Mouse (Mus musculus) midbrain, embryonic 14.5 days (tissue): Measurements from ENCODE around the gene Tm9sf3. TPM values are rescaled to one million over a fixed set of nuclear protein-coding genes. Genes with fewer than 3 reads are reported as not detected.
A peak's percentile ranks its signal among the peaks of the same experiment; 100 is the strongest.
"Not testable (repeated sequence)": the region's sequence is repeated elsewhere in the genome, so short reads cannot be mapped to it uniquely, and the experiment has no call there.

ENCODE experiments used
- ATAC-seq: fragments of 200-750 bp; cut with Nextera tagmentation; 2 replicates; pipeline ENCODE4 v1.8.0; 2017; ENCODE audit warnings: moderate number of reproducible peaks, moderate library complexity; ENCODE audit not compliant: low FRiP score, low TSS enrichment
- DNase-seq: peaks from one replicate; pipeline ENCODE4 v3.0.0-alpha.2; 2015
- H3K27ac ChIP-seq: fragments of 300-500 bp; sonication (generic); replicated peaks from 2 replicates; pipeline ENCODE4 v1.5.1; 2014; ENCODE audit warnings: mild to moderate bottlenecking, low read depth, low read length, moderate library complexity
- H3K27me3 ChIP-seq: fragments of 300-500 bp; sonication (generic); 2 replicates; pipeline ENCODE4 v1.6.1; 2014; ENCODE audit warnings: low read length, control low read depth, mixed read lengths; ENCODE audit not compliant: control insufficient read depth, insufficient read depth
- H3K36me3 ChIP-seq: fragments of 300-500 bp; sonication (generic); 2 replicates; pipeline ENCODE4 v1.6.1; 2014; ENCODE audit warnings: low read length, control low read depth; ENCODE audit not compliant: control insufficient read depth, insufficient read depth
- H3K4me1 ChIP-seq: fragments of 300-500 bp; sonication (generic); 2 replicates; pipeline ENCODE4 v1.6.1; 2014; ENCODE audit warnings: mild to moderate bottlenecking, antibody characterized with exemption, low read length, control low read depth; ENCODE audit not compliant: control insufficient read depth, insufficient read depth
- H3K4me2 ChIP-seq: fragments of 300-500 bp; sonication (generic); 2 replicates; pipeline ENCODE4 v1.6.1; 2014; ENCODE audit warnings: mild to moderate bottlenecking, low read length, moderate library complexity
- H3K4me3 ChIP-seq: fragments of 300-500 bp; sonication (generic); replicated peaks from 2 replicates; pipeline ENCODE4 v1.5.1; 2014; ENCODE audit warnings: low read depth, low read length
- H3K9ac ChIP-seq: fragments of 300-500 bp; sonication (generic); replicated peaks from 2 replicates; pipeline ENCODE4 v1.6.1; 2014; ENCODE audit warnings: mild to moderate bottlenecking, low read length, moderate library complexity
- H3K9me3 ChIP-seq: fragments of 300-500 bp; sonication (generic); 2 replicates; pipeline ENCODE4 v1.6.1; 2016; ENCODE audit warnings: low read length, control low read depth, mixed read lengths; ENCODE audit not compliant: control insufficient read depth
- WGBS: fragments of 180-500 bp; shearing (Covaris S2); extraction: QIAGEN DNeasy Blood & Tissue Kit; methylation state at CpG from one replicate; pipeline ENCODE4 v1.1.7; 2014; 5-methylcytosine and 5-hydroxymethylcytosine counted together
- polyA plus RNA-seq: library from polyadenylated mRNA; unstranded; fragments of >200 nt; fragmentation: Nextera tagmentation; extraction: Ambion mirVana; gene quantifications from 2 replicates; pipeline ENCODE4 v1.2.1, GENCODE M21; 2014

Gene Tm9sf3
- 74.4 and 112 TPM in 2 replicates for polyA plus RNA-seq

DNA sequence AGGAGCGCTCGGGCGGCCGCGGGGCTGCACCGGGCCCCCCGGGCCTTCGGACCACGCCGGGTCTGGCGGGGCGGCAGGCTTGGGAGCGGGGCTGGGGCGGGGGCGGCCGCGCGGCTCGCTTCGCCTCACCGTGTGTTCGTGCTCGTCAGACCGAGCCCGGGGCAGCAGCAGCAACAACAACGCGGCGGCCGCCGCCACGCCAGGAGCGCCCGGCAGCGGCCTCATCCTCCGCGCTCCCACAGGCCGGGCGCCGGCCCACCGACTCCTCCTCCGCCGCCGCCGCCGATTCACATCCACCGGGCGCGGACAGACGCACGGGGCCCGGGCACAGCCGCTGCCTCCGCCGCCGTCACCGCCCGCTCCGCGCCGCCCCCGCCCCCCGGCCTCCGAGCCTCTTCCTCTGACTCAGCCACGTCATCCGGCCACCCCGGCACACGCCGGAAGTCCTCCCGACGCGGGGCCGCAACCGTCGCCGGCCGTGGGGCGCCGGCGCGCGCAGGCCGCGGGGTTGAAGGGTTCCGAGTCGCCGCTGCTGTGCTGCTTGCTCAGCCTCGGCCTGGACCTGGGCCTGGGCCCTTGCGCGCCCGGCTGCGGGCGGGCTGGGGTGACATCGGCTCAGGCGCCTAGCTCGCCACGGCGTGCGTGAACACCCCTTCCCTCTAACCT lies at the start of gene Tm9sf3:
Gene Tm9sf3 (minus strand): TSS at position 368 of the 666 bp plus-strand sequence.
- ATAC-seq, result peak; percentile 92
- no peaks in the 10 kb centered on the region for H3K36me3 ChIP-seq
- H3K4me2 ChIP-seq, result peak within 1 kb of the TSS; percentile 86
- peak; percentile 94 for DNase-seq
- H3K9me3 ChIP-seq, result no peaks in the 10 kb centered on the region
- H3K27ac ChIP-seq, result peak within 1 kb of the TSS; percentile 97
- H3K4me3 ChIP-seq, result peak within 1 kb of the TSS; percentile 93
- peak within 1 kb of the TSS; percentile 95 for H3K9ac ChIP-seq
- H3K27me3 ChIP-seq, result no peaks in the 10 kb centered on the region
- peaks cover 26% of the 10 kb centered on the region for H3K4me1 ChIP-seq
- under 1% methylated on average over 91 of the region's 98 CpGs for WGBS

DNA sequence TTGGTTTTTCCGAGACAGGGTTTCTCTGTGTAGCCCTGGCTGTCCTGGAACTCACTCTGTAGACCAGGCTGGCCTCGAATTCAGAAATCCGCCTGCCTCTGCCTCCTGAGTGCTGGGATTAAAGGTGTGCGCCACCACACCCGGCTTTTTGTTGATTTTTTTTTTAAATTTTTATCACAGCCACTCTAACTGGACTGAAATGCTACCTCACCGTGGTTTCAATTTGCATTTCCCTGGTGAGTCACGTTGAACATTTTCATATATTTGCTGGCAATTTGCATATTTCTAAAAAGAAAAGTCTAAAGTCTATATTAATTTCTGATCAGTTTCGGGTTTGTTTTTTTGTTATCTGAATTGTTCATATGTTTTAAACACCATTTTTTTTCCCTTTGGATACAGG lies 48.8 kb upstream of the Tm9sf3 start:
- H3K4me3 ChIP-seq, ATAC-seq, H3K27me3 ChIP-seq, H3K9ac ChIP-seq, H3K4me1 ChIP-seq, H3K36me3 ChIP-seq, H3K9me3 ChIP-seq, H3K27ac ChIP-seq, H3K4me2 ChIP-seq, DNase-seq: not testable (repeated sequence)
- WGBS, result 86% methylated on average over 8 of the region's 8 CpGs

DNA sequence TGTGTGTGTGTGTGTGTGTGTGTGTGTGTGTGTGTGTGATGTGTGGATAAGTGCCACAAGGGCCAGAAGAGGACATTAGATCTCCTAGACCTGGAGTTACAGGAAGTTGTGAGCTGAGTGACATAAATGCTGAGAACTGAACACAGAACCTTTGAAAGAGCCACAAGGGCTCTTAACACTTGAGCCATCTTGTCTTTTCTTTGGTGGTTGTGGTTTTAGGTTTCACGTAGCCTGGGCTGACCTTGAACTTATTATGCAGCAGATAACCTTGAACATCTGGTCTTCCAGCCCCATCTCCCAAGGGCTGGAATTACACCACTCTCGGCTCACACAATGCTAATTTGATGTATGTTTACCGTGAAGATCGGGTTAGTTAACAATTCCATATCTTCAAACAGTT lies 48.2 kb upstream of the Tm9sf3 start:
- H3K9ac ChIP-seq, result no peak overlapping the region

DNA sequence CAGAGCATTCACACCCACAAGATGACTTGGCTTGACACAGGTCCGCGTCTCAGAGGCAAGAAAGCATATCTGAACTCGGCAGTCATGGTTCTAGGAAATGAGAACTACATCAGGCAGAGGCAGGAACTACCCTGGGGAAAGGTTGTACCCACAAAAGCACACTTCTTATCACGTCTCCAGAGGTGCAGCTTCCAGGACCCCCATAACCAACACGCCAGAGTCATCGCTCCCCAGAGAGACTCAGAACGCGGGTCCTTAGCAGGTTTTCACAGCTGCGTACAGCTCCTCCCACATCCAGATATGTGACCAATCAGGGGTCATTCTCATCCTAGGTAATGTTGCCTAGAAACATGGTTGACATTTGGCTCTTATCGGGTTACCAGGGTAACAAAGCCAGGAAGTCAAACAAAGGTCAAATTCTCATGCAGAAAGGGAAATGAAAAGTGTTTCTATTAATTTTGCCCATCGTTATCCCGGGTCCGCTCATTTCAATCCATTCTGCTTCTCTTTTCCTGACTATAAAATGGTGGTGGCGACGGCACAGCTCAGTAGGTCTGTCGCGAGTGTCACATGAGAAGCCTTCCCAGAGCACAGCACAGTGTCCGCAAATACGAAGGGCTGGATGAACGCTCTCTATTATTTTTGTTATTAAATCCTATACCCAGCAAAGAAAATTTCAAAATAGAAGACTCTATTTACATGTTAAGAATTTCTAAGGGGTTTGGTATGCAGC lies 47.3 kb upstream of the Tm9sf3 start:
- peak overlapping the region; percentile 35 for H3K9ac ChIP-seq
- H3K4me3 ChIP-seq, result peak overlapping the region; percentile 32
- H3K4me1 ChIP-seq, result 0 out of 2 replicates have a peak, but pooled peaks cover 6% of the 10 kb centered on the region
- WGBS, result 21% methylated on average over 20 of the region's 20 CpGs
- peak; percentile 77 for DNase-seq
- no peaks in the 10 kb centered on the region for H3K36me3 ChIP-seq
- no peaks in the 10 kb centered on the region for H3K9me3 ChIP-seq
- H3K4me2 ChIP-seq, result peak overlapping the region; percentile 55
- ATAC-seq, result peak; percentile 70; the same call in 1 of the 2 replicates
- peak overlapping the region; percentile 52; the same call in 1 of the 2 replicates for H3K27ac ChIP-seq
- H3K27me3 ChIP-seq, result no peaks in the 10 kb centered on the region

More for the DNA sequence above, 48.2 kb upstream of the Tm9sf3 start:
- H3K27ac ChIP-seq, result no peak overlapping the region
- WGBS, result 84% methylated on average over 4 of the region's 4 CpGs
- H3K36me3 ChIP-seq, result no peaks in the 10 kb centered on the region
- H3K4me1 ChIP-seq, result 0 out of 2 replicates have a peak, but pooled peaks cover 6% of the 10 kb centered on the region
- no peak overlapping the region for H3K4me3 ChIP-seq
- DNase-seq (no peak), ATAC-seq (no peak)
- no peak overlapping the region for H3K4me2 ChIP-seq
- H3K9me3 ChIP-seq, result no peaks in the 10 kb centered on the region
- H3K27me3 ChIP-seq, result no peaks in the 10 kb centered on the region

DNA sequence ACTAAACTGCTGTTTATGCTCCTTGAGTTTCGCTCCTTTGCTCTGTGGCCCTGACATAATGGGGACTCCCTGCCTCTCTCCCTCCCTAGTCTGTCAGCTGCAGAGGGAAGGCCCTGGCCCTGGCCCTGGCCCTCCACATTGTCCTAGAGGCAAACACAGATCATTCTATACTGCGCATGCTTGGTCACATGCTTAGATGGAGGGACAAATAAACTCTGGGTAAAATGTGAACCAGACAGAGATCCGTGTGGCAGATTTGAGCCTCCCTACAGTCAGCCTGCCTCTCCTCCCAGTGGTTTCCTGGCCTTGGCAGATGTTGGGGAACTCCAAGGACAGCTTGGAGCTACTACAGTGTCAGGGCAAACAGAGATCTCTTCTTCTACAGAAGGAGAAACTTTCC lies 40.1 kb upstream of the Tm9sf3 start:
- Histone ChIP-seq H3K27me3 (no peaks in the 10 kb centered on the region), H3K4me2 (no peak overlapping the region), H3K36me3 (no peaks in the 10 kb centered on the region), H3K4me3 (no peak overlapping the region), H3K9me3 (no peaks in the 10 kb centered on the region), H3K4me1 (no peaks in the 10 kb centered on the region), H3K27ac (no peak overlapping the region), H3K9ac (no peak overlapping the region)
- no peak for DNase-seq
- no peak for ATAC-seq
- WGBS, result 84% methylated on average over 3 of the region's 3 CpGs

DNA sequence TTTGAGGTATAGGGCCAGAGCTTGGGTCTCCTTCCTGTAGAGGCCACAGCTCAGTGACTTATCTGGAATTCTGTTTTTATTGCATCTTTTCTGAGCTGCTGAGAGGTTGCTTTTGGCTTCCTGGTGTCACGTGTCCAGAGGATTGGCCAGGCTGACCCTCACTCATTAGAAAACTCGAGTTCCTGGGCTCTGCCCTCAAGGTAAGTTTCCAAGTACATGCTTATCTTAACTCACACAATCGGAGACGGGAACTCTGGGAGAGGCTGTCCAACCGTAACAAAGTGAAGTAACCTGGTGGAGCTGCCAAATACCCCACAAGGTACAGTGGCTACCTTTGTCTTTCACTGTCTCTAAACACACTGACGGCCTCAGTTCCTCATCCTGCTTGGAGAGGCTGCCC lies 39.6 kb upstream of the Tm9sf3 start:
- DNase-seq (no peak), ATAC-seq (no peak)
- Histone ChIP-seq H3K4me1 (no peaks in the 10 kb centered on the region), H3K27me3 (no peaks in the 10 kb centered on the region), H3K36me3 (no peaks in the 10 kb centered on the region), H3K9me3 (no peaks in the 10 kb centered on the region), H3K9ac (no peak overlapping the region), H3K4me3 (no peak overlapping the region), H3K27ac (no peak overlapping the region), H3K4me2 (no peak overlapping the region)
- WGBS, result 81% methylated on average over 6 of the region's 6 CpGs

DNA sequence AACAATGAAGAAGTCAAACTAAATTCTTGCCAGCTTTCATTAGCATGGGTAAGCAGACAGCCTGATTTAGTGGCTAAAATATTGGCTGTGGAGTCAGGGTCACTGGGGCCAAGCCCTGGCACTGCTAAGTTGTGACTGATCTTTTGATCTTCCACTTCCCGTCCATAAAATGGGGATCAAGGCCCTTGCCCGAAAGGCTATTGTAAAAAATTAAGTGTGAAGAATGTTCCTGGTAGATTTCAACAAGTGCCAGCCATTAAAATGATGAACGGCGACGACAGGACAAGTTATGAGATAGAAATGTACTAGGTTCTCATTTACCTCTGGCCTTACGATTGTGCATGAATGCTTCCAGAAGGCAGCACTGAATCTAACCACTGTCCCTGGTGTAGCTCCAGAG lies 38.1 kb upstream of the Tm9sf3 start:
- 74% methylated on average over 6 of the region's 6 CpGs for WGBS
- H3K9ac ChIP-seq, result no peak overlapping the region
- ATAC-seq, result no peak
- H3K36me3 ChIP-seq, result no peaks in the 10 kb centered on the region
- H3K4me1 ChIP-seq, result no peaks in the 10 kb centered on the region
- H3K27ac ChIP-seq, result no peak overlapping the region
- DNase-seq, result no peak
- no peaks in the 10 kb centered on the region for H3K9me3 ChIP-seq
- no peaks in the 10 kb centered on the region for H3K27me3 ChIP-seq
- no peak overlapping the region for H3K4me2 ChIP-seq
- H3K4me3 ChIP-seq, result no peak overlapping the region

DNA sequence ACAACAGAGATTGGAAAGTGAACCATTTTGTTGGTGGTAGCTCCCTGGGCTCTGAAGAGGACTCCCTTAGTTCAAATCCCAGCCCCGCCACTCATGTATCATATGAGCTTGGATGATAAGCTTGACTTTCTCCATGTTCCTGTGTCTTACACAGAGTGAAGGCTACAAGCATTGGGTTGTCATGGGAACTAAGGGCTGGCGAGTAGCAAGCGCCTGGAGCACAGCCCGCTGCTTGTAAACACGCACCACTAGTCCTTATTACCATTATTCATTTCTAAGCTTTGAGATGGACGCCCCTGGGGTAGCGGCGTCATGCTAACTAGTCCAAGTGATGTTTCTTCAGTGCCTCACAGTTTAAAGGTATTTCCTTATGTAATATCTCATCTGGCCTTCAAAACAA lies 35.6 kb upstream of the Tm9sf3 start:
- H3K4me3 ChIP-seq, result no peak overlapping the region
- no peaks in the 10 kb centered on the region for H3K36me3 ChIP-seq
- H3K27ac ChIP-seq, result no peak overlapping the region
- no peak overlapping the region for H3K9ac ChIP-seq
- no peaks in the 10 kb centered on the region for H3K27me3 ChIP-seq
- peak; percentile 16 for DNase-seq
- ATAC-seq, result no peak
- WGBS, result 80% methylated on average over 8 of the region's 8 CpGs
- H3K4me2 ChIP-seq, result no peak overlapping the region
- no peaks in the 10 kb centered on the region for H3K4me1 ChIP-seq
- no peaks in the 10 kb centered on the region for H3K9me3 ChIP-seq
